Mouse (Mus musculus) forebrain, embryonic 10.5 days (tissue): ENCODE measurements around the gene Olah. TPM values are rescaled to one million over a fixed set of nuclear protein-coding genes. Genes with fewer than 3 reads are reported as not detected.
A peak's percentile ranks its signal among the peaks of the same experiment; 100 is the strongest.

Experiments used
- DNase-seq: peaks from one replicate; pipeline ENCODE4 v3.0.0-alpha.2; 2017; ENCODE audit warnings: low spot score; ENCODE audit errors: extremely low spot score
- H3K27ac ChIP-seq: fragments of 300-500 bp; sonication (generic); 2 replicates; pipeline ENCODE4 v1.5.1; 2016; ENCODE audit warnings: mild to moderate bottlenecking
- H3K27me3 ChIP-seq: fragments of 300-500 bp; sonication (generic); 2 replicates; pipeline ENCODE4 v1.6.1; 2016; ENCODE audit warnings: mild to moderate bottlenecking; ENCODE audit not compliant: poor library complexity, severe bottlenecking
- H3K36me3 ChIP-seq: fragments of 300-500 bp; sonication (generic); replicated peaks from 2 replicates; pipeline ENCODE4 v1.6.1; 2016; ENCODE audit warnings: mild to moderate bottlenecking, moderate library complexity
- H3K4me1 ChIP-seq: fragments of 300-500 bp; sonication (generic); 2 replicates; pipeline ENCODE4 v1.6.1; 2016
- H3K4me3 ChIP-seq: fragments of 300-500 bp; sonication (generic); 2 replicates; pipeline ENCODE4 v1.5.1; 2016; ENCODE audit warnings: mild to moderate bottlenecking, moderate library complexity
- H3K9me3 ChIP-seq: fragments of 300-500 bp; sonication (generic); 2 replicates; pipeline ENCODE4 v1.6.1; 2016; ENCODE audit warnings: mild to moderate bottlenecking, moderate library complexity
- WGBS: fragments of 180-500 bp; shearing (Covaris S2); methylation state at CpG from one replicate; pipeline ENCODE4 v1.1.7; 2016; 5-methylcytosine and 5-hydroxymethylcytosine counted together
- polyA plus RNA-seq: library from polyadenylated mRNA; unstranded; fragments of >200 nt; fragmentation: Nextera tagmentation; extraction: Ambion mirVana; gene quantifications from 2 replicates; pipeline ENCODE4 v1.2.1, GENCODE M21; 2016

Olah gene
- polyA plus RNA-seq, 1 experiment from 2014 or later = not detected

GRCm38 (mm10) chr2:3333761-3334160, 63.2 kb downstream of the Olah start:
- Histone ChIP-seq H3K4me1 (peaks cover 28% of the 10 kb centered on the region), H3K27ac (no peak overlapping the region), H3K4me3 (no peak overlapping the region), H3K36me3 (peaks cover 17% of the 10 kb centered on the region), H3K27me3 (peaks cover 26% of the 10 kb centered on the region), H3K9me3 (no peaks in the 10 kb centered on the region)
- 89% methylated on average over 12 of the region's 12 CpGs for WGBS
- DNase-seq = no peak

- peak; percentile 96 for DNase-seq
- WGBS = under 1% methylated on average over 45 of the region's 45 CpGs
- peaks cover 28% of the 10 kb centered on the region for H3K4me1 ChIP-seq
- H3K9me3 ChIP-seq = no peaks in the 10 kb centered on the region
- H3K36me3 ChIP-seq = peaks cover 28% of the 10 kb centered on the region
- peak within 1 kb of the TSS; percentile 76 for H3K4me3 ChIP-seq
- peaks cover 24% of the 10 kb centered on the region for H3K27me3 ChIP-seq
- H3K27ac ChIP-seq = peak within 1 kb of the TSS; percentile 91
These were observed 64.3 kb downstream of the Olah start, which contains the start of gene Rpp38 for GRCm38 (mm10) chr2:3332484-3333242. Gene Rpp38 (minus strand): TSS chr2:3332643.

- no peaks in the 10 kb centered on the region for H3K9me3 ChIP-seq
- H3K4me3 ChIP-seq = peak overlapping the region; percentile 76
- whole genome bisulfite sequencing = 3% methylated on average over 21 of the region's 21 CpGs
- peaks cover 19% of the 10 kb centered on the region for H3K27me3 ChIP-seq
- H3K27ac ChIP-seq = peak overlapping the region; percentile 91
- H3K36me3 ChIP-seq = peaks cover 32% of the 10 kb centered on the region
- DNase-seq = no peak
- peaks cover 28% of the 10 kb centered on the region for H3K4me1 ChIP-seq
These were observed 65.0 kb downstream of the Olah start for GRCm38 (mm10) chr2:3332056-3332455.

DNA sequence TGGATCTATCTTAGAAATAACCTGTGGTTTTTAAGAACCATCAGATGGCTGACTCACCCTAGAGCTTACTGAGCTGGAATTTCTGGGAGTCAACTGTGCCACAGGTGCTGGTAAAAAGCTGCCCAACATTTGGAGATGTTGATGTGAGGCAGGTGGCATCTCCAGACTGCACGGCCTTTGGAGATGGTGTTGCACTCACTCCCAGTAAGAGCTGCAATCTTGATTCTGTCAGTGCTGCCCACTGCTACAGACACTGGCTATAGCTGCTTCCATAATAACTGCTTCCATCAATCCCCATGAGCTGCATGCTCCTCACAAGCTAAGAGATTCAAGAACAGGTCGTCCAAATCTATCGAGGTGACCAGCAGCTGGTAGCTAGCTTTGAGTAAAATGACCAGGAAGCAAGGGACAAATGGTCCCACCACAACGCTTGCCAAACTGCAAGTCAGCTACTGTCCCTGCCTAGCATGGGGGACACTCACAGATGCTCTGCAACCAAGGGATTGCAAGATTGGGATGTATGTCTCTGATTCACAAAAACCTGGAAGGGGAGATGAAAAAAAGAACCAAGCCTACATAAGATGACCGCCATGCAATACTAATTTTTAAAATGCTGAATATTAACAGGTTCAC, 65.8 kb downstream of the Olah start:
- WGBS = 83% methylated on average over 5 of the region's 5 CpGs
- DNase-seq = no peak
- Histone ChIP-seq H3K4me3 (peak overlapping the region; percentile 76), H3K27ac (peak overlapping the region; percentile 91; the same call in 1 of the 2 replicates), H3K9me3 (no peaks in the 10 kb centered on the region), H3K27me3 (peaks cover 11% of the 10 kb centered on the region), H3K4me1 (peaks cover 26% of the 10 kb centered on the region), H3K36me3 (peaks cover 40% of the 10 kb centered on the region)

- peak; percentile 29 for DNase-seq
- H3K27ac ChIP-seq = no peak overlapping the region
- H3K9me3 ChIP-seq = no peaks in the 10 kb centered on the region
- 54% methylated on average over 1 of the region's 1 CpGs for WGBS
- H3K27me3 ChIP-seq = no peaks in the 10 kb centered on the region
- peaks cover 79% of the 10 kb centered on the region for H3K36me3 ChIP-seq
- no peak overlapping the region for H3K4me3 ChIP-seq
- peaks cover 17% of the 10 kb centered on the region for H3K4me1 ChIP-seq
These were observed 69.7 kb downstream of the Olah start for GRCm38 (mm10) chr2:3327351-3327750.

- no peak overlapping the region for H3K4me3 ChIP-seq
- DNase-seq = no peak
- peaks cover 11% of the 10 kb centered on the region for H3K4me1 ChIP-seq
- H3K36me3 ChIP-seq = peaks cover 85% of the 10 kb centered on the region
- no peaks in the 10 kb centered on the region for H3K27me3 ChIP-seq
- no peak overlapping the region for H3K27ac ChIP-seq
- WGBS = 84% methylated on average over 1 of the region's 1 CpGs
- no peaks in the 10 kb centered on the region for H3K9me3 ChIP-seq
These were observed 70.5 kb downstream of the Olah start for GRCm38 (mm10) chr2:3326547-3326946.

GRCm38 (mm10) chr2:3324381-3325130, 72.5 kb downstream of the Olah start:
- Histone ChIP-seq H3K4me3 (no peak overlapping the region), H3K36me3 (peaks cover 92% of the 10 kb centered on the region), H3K4me1 (no peaks in the 10 kb centered on the region), H3K9me3 (no peaks in the 10 kb centered on the region), H3K27me3 (no peaks in the 10 kb centered on the region), H3K27ac (no peak overlapping the region)
- no peak for DNase-seq
- WGBS = 97% methylated on average over 7 of the region's 7 CpGs

DNA sequence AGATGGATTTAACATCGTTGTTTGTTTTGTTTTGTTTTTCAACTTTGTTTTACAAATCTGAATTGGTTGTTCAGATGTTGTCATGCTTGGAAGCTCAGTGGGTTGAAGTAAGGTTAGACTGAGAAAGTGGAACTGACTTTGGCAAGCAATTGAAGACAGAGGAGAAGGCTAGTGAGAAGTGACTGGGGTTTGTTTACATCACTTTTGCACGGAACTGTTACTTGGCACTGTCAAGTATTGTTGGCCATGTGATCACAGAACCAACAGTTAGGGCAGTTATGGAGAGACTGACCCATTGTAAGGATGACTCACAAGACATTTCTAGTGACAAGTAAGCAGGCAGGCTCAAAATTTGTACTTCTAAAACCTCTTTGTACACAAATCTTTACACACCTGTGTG, 73.9 kb downstream of the Olah start:
- peaks cover 92% of the 10 kb centered on the region for H3K36me3 ChIP-seq
- no peaks in the 10 kb centered on the region for H3K9me3 ChIP-seq
- no peaks in the 10 kb centered on the region for H3K4me1 ChIP-seq

DNA sequence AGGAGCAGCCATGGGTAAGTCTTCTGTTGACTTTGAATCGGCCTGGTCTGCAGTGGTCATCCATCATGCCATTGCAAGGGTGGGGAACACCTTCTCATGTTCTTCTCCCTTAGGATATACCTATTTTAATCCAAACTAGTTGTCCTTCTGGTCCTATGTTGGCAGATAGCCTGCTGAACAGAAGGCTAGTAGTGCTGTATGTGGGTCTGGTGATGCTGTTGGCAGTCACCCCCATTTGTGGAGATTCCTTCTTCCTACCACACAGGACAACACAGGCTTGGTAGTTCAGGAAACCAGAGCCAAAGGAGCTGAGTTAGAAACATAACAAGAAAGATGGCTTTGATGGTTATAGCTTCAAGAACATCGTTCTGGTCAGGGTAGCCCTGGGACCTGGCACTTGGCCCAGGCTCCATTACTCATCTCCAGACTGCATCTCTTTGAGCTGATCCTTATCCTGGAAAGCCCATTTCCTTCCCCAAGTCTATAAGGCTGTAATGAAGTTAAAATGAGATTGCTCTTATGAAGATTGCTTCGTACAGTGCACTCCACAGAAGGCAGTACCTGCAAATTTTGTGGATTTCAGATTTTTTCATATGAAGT, 91.5 kb downstream of the Olah start:
- DNase-seq = no peak
- H3K27ac ChIP-seq = no peak overlapping the region
- peaks cover 2% of the 10 kb centered on the region; the same call in 1 of the 2 replicates for H3K9me3 ChIP-seq
- 95% methylated on average over 3 of the region's 3 CpGs for WGBS
- H3K4me3 ChIP-seq = no peak overlapping the region
- peaks cover 31% of the 10 kb centered on the region for H3K36me3 ChIP-seq
- no peaks in the 10 kb centered on the region for H3K27me3 ChIP-seq
- H3K4me1 ChIP-seq = no peaks in the 10 kb centered on the region

More for the DNA sequence above, 73.9 kb downstream of the Olah start:
- DNase-seq = no peak
- 97% methylated on average over 2 of the region's 2 CpGs for WGBS
- H3K4me3 ChIP-seq = no peak overlapping the region
- no peak overlapping the region for H3K27ac ChIP-seq
- no peaks in the 10 kb centered on the region for H3K27me3 ChIP-seq

DNA sequence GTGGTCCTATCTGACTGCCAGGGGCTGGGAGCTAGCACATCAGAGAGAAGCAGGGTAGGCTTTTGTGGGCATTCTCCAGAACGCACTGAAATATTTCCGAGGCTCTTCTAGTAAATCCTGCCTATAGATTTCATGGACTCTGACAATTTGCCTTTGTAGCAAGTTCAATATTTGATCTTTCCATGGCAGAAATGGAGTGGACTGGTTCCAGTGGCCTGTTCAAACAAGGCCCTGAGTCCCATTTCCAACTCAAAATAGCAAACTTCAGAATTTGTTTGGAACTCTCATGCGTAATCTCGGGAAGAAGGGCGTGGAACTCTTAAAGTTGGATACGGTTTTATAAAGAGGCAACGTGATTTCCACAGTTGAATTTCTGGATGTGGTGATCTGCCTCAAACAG, 101.2 kb downstream of the Olah start:
- no peaks in the 10 kb centered on the region; the same call in 1 of the 2 replicates for H3K36me3 ChIP-seq
- H3K27ac ChIP-seq = no peak overlapping the region
- H3K9me3 ChIP-seq = no peaks in the 10 kb centered on the region
- no peak for DNase-seq
- H3K27me3 ChIP-seq = no peaks in the 10 kb centered on the region
- 97% methylated on average over 7 of the region's 7 CpGs for WGBS
- H3K4me3 ChIP-seq = no peak overlapping the region
- H3K4me1 ChIP-seq = no peaks in the 10 kb centered on the region

DNA sequence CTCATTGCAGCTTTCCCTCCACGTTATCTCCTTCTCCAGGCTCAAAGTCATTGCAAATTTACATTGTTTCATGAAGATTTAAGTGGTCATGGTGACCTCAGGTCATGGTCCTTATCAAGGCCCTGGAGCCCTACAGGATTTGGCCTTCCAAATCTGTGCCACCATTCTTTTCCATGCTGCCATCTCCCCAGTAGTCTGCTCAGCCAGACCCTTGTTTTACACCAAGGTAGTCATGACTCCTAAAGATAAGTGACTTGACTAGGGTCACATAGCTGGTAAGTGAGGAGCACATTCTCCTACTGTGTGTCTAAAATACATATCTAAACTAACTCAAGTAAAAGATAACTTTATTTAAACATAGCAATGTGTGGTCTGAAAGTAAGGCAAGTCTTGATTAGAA, 104.8 kb downstream of the Olah start:
- Histone ChIP-seq H3K27ac (no peak overlapping the region), H3K4me1 (no peaks in the 10 kb centered on the region), H3K9me3 (no peaks in the 10 kb centered on the region), H3K27me3 (no peaks in the 10 kb centered on the region), H3K4me3 (no peak overlapping the region), H3K36me3 (no peaks in the 10 kb centered on the region; the same call in 1 of the 2 replicates)
- DNase-seq = no peak
- 86% methylated on average over 1 of the region's 1 CpGs for WGBS
